In the genomic region with DNA sequence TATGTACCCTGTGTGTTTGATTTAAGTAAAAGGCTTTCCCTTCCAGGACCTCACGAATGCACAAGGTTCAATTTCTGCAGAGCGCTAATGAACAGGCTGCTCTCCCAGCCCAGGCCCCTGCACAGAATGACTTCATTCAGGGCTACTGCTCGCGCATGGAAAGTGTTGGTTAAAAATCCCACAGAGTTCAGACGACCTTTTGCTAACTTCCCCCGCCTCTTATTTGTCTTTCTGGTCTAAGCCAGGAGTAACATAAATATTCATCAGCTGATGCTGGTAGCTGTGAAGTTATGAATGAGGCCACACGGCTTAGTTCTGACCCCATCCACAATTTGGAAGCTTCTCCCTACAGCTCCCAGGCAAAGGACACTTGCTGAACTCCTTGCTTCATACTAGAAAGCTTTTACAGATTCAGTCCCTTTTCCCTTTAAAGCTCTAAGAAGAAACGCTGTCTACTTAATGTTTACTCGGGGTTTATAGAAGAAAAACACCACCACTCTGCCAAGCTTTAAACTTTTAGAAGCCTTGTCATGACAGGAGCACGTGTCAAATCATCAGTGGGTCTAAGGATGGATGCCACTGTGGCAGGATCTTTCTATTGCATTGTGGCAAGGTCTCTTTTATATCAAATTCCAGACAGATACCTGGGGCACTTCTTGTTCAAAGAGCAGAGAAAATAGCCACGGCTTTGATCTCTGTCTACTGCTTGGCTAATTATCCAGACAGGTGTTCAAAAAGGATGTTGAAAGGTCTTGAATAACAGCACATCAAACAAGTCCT, we compare ENCODE assay signal across 11 mouse cellular contexts.
A peak's percentile ranks its signal among the peaks of the same experiment; 100 is the strongest.
DNase-seq lines count a peak whose midpoint lies in the region; ATAC-seq lines count a peak whose summit lies in the region.
"Had no signal": no experiment of that assay in that cellular context is flagged by ENCODE, and none has a peak within 500 bp of the region (broad histone marks: within the 10 kb centered on the region; RNA-seq: fewer than 3 reads in every experiment).

No protein-coding gene starts in this region.

- peaks cover 3% of the 10 kb centered on the region; the same call in 1 of the 2 replicates for H3K4me1 ChIP-seq in forebrain, embryonic 11.5 days (replicated peaks; ENCODE audit: control insufficient read depth, insufficient read depth, low read length)
- peaks cover 16% of the 10 kb centered on the region for H3K4me1 ChIP-seq in forebrain, embryonic 10.5 days
- no peaks in the 10 kb centered on the region for H3K4me1 ChIP-seq in neural tube, embryonic 12.5 days
- no peaks in the 10 kb centered on the region for H3K4me1 ChIP-seq in neural tube, embryonic 15.5 days
- H3K4me1 ChIP-seq in limb, embryonic 12.5 days (replicated peaks): peaks cover 13% of the 10 kb centered on the region; the same call in 1 of the 2 replicates

- H3K4me2 ChIP-seq in forebrain, embryonic 11.5 days (ENCODE audit: low read depth, low read length, severe bottlenecking): no peak overlapping the region
- H3K4me2 ChIP-seq in neural tube, embryonic 12.5 days (replicated peaks): no peak overlapping the region
- H3K4me2 ChIP-seq in neural tube, embryonic 15.5 days: no peak overlapping the region
- H3K4me2 ChIP-seq in limb, embryonic 12.5 days: no peak overlapping the region

- peak; percentile 60 for DNase-seq in forebrain, embryonic 11.5 days (ENCODE audit: low spot score)
- no peak for DNase-seq in forebrain, embryonic 10.5 days (ENCODE audit: extremely low spot score, low spot score)
- DNase-seq in layer of hippocampus, adult 11-12 months (ENCODE audit: low spot score): no peak
- DNase-seq in frontal cortex, postnatal 25 days (ENCODE audit: low spot score in 2 of 2): no peak
- DNase-seq in layer of hippocampus, postnatal 10 days (ENCODE audit: low spot score in 2 of 2): no peak
- DNase-seq: cerebellum, adult 8-10 months; lung, postnatal 36 days; right cerebral cortex, postnatal 14 days had no signal

- no peak overlapping the region for H3K4me3 ChIP-seq in forebrain, embryonic 11.5 days (ENCODE audit: low read depth, low read length)
- H3K4me3 ChIP-seq in forebrain, embryonic 10.5 days: no peak overlapping the region
- no peak overlapping the region for H3K4me3 ChIP-seq in neural tube, embryonic 12.5 days
- no peak overlapping the region for H3K4me3 ChIP-seq in neural tube, embryonic 15.5 days (replicated peaks)
- H3K4me3 ChIP-seq in limb, embryonic 12.5 days (replicated peaks): no peak overlapping the region

- H3K27me3 ChIP-seq in forebrain, embryonic 11.5 days (ENCODE audit: control insufficient read depth, insufficient read depth, low read length): no peaks in the 10 kb centered on the region
- no peaks in the 10 kb centered on the region for H3K27me3 ChIP-seq in forebrain, embryonic 10.5 days (ENCODE audit: poor library complexity, severe bottlenecking)
- no peaks in the 10 kb centered on the region for H3K27me3 ChIP-seq in neural tube, embryonic 12.5 days (replicated peaks)
- no peaks in the 10 kb centered on the region for H3K27me3 ChIP-seq in neural tube, embryonic 15.5 days (replicated peaks)
- no peaks in the 10 kb centered on the region for H3K27me3 ChIP-seq in limb, embryonic 12.5 days

- H3K9me3 ChIP-seq in forebrain, embryonic 11.5 days (ENCODE audit: control insufficient read depth, low read length): no peaks in the 10 kb centered on the region
- no peaks in the 10 kb centered on the region for H3K9me3 ChIP-seq in forebrain, embryonic 10.5 days
- H3K9me3 ChIP-seq in neural tube, embryonic 12.5 days: no peaks in the 10 kb centered on the region
- H3K9me3 ChIP-seq in neural tube, embryonic 15.5 days (replicated peaks): no peaks in the 10 kb centered on the region
- H3K9me3 ChIP-seq in limb, embryonic 12.5 days: no peaks in the 10 kb centered on the region

- peak; percentile 84 for ATAC-seq in forebrain, embryonic 11.5 days (replicated peaks; ENCODE audit: low FRiP score)
- ATAC-seq in neural tube, embryonic 12.5 days (ENCODE audit: low FRiP score, low read depth): peak; percentile 21; the same call in 1 of the 2 replicates
- no peak for ATAC-seq in neural tube, embryonic 15.5 days (ENCODE audit: low FRiP score)
- peak; percentile 50; the same call in 1 of the 2 replicates for ATAC-seq in limb, embryonic 12.5 days (ENCODE audit: insufficient number of reproducible peaks, insufficient read depth, low FRiP score, low TSS enrichment, low read depth)

- no peak overlapping the region for H3K27ac ChIP-seq in forebrain, embryonic 11.5 days (ENCODE audit: low read depth, low read length)
- no peak overlapping the region for H3K27ac ChIP-seq in forebrain, embryonic 10.5 days
- H3K27ac ChIP-seq in neural tube, embryonic 12.5 days: no peak overlapping the region
- H3K27ac ChIP-seq in neural tube, embryonic 15.5 days (replicated peaks): no peak overlapping the region
- peak overlapping the region; percentile 45; the same call in 1 of the 2 replicates for H3K27ac ChIP-seq in limb, embryonic 12.5 days

- WGBS in forebrain, embryonic 11.5 days: 30% methylated on average over 11 of the region's 11 CpGs
- WGBS in forebrain, embryonic 10.5 days: 56% methylated on average over 11 of the region's 11 CpGs
- 43% methylated on average over 11 of the region's 11 CpGs for WGBS in neural tube, embryonic 12.5 days
- 38% methylated on average over 11 of the region's 11 CpGs for WGBS in neural tube, embryonic 15.5 days
- WGBS in limb, embryonic 12.5 days: 40% methylated on average over 11 of the region's 11 CpGs

- H3K9ac ChIP-seq in forebrain, embryonic 11.5 days (ENCODE audit: low read length): no peak overlapping the region
- no peak overlapping the region for H3K9ac ChIP-seq in neural tube, embryonic 12.5 days
- no peak overlapping the region for H3K9ac ChIP-seq in neural tube, embryonic 15.5 days (replicated peaks)
- no peak overlapping the region for H3K9ac ChIP-seq in limb, embryonic 12.5 days (replicated peaks)

- no peaks in the 10 kb centered on the region for H3K36me3 ChIP-seq in forebrain, embryonic 11.5 days (ENCODE audit: control insufficient read depth, insufficient read depth, low read length)
- no peaks in the 10 kb centered on the region for H3K36me3 ChIP-seq in forebrain, embryonic 10.5 days (replicated peaks)
- H3K36me3 ChIP-seq in neural tube, embryonic 12.5 days: no peaks in the 10 kb centered on the region
- no peaks in the 10 kb centered on the region for H3K36me3 ChIP-seq in neural tube, embryonic 15.5 days
- H3K36me3 ChIP-seq in limb, embryonic 12.5 days: no peaks in the 10 kb centered on the region
